Mouse (Mus musculus): ENCODE data around the gene Hic1.

Hic1 gene

DNA sequence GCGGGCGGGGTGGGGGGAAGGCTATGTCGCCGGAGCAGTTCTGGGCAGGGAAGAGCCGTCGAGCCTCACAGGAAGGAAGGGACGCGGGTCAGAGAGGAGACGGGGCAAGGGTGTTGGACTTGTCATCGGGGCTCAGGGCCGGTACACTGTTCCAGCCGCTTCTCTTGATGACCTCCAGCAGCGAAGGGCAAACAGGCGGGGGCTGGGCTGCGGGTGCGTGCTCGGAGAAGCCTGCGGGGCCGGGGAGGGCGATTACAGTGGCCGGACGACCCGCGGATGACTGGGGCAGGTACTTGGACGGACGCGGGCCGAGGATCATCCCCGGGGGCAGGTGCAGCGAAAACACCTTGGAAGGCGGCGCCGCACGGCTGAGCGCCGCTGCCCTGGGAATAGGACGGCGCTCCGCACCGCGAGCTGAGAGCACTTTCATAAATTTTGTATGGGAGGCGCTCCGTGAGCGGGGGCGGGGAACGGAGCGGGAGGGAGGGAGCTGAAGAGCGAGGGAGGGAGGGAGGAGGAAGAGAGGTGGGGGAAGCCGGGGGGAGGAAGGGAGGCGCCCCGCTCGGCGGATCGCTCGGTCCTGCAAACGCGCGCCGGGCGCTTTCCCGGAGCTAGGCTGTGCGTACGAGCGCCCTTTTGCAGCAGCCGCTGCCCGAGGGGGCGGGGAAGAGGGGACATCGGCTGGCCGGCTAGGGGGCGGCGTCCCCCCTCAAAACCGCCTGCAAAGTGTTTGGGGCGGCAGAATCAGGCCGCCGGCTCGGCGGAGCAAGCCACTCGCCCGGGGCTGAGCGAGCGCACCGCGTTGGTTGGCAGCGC, 24.1 kb upstream of the Hic1 start, which contains the start of gene Rtn4rl1:
Rtn4rl1 (plus strand) TSS at position 528 of the 816 bp plus-strand sequence.
- in situ Hi-C loops (cut with MboI, MseI): loop anchor here (5.0 to 25.0 kb wide), 4 partner anchors 34 to 1669 kb away; no protein-coding TSS in a partner anchor

DNA sequence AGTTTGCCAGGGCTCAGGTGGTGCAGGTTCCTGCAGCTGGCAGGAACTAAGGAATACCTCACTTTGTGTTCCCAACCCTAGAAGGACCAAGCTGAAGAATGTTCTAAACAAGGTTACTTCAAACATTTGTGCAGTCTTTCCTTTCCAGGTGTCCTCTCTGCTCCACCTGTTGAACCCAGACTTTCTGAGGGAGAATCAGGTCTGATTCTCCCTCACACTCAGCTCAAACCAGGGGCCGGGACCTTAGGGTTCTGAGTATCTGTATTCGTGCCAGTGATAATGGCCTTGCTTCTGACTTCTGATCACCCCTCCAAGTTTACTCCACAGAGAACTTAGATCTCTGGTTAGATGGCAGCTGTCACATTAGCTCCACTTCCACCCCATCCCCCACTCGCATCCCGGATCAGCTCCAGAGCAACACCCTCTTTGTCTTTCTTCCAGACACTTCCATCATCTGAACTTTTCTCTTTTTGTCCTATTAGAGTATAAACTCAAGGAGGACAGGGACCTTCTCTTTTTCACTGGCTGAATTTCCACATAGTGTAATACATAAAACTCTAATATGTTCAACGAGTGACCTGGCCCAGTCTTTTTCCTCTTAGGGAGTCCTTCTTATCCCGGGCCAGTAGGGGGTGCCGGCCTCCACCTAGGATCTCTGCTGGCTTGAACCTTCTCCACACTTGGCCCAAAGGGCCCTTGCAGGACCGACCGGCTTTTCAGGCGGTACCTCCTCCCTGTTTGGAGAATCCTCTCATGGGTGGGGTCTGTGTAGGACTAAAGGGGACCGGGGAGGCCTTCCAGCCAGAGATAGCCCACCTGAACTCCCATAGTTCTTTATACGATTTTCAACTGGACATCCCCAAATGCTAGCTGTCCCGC, 23.3 kb upstream of the Hic1 start:
- in situ Hi-C loops (cut with MboI, MseI): loop anchor here (5.0 to 25.0 kb wide), 4 partner anchors 35 to 1670 kb away; no protein-coding TSS in a partner anchor

DNA sequence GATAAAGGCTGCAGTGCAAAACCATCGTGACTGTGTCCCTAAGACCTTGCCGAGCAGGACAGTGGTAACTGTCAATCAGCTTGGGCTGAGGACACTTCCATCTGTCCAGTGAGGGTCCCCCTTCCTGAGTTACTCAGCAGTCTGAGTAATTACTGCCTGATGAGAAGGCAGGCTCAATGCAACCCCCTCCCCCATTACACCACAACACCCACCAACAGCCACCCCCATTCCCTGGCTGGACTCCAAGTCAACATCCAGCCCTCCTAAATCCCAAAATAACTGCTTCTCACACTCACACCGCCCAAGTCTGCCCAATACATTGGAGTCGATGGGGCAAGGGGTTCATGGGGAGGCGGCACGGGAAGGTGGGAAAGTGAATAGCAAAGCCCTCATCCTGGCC, 22.5 kb upstream of the Hic1 start:
- in situ Hi-C loops (cut with MboI, MseI): loop anchor here (5.0 to 25.0 kb wide), 4 partner anchors 35 to 1670 kb away; no protein-coding TSS in a partner anchor

DNA sequence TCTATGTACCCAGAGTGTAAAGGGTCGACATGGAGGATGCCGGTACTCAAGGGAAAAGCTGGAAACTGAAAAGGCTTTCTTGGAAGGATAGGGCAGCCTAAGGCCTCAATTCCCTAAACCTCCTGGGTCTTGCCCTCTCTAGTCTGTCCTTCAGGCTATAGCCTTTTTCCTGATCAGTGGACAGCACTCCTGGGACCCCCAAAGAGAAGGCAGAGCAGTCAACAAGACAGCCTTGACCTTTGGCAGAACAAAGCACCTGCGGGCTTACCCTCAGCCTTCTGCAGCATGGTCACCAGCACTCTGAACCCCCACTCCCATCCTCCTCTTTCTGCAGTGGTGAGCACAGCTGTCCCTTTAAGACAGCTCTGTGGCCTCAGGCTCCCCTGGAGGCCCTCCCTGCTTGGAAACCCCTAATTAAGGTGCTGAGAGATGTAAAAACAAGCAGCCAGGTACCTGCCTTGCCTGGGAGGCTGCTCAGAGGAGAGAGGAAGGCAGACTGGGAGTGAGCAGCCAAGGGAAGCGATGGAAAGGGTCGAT, 21.7 kb upstream of the Hic1 start, which contains the start of gene Dph1:
Dph1 (minus strand) TSS at position 337 of the 537 bp plus-strand sequence.
- in situ Hi-C loops (cut with MboI, MseI): loop anchor here (5.0 to 25.0 kb wide), 4 partner anchors 36 to 1671 kb away; no protein-coding TSS in a partner anchor

DNA sequence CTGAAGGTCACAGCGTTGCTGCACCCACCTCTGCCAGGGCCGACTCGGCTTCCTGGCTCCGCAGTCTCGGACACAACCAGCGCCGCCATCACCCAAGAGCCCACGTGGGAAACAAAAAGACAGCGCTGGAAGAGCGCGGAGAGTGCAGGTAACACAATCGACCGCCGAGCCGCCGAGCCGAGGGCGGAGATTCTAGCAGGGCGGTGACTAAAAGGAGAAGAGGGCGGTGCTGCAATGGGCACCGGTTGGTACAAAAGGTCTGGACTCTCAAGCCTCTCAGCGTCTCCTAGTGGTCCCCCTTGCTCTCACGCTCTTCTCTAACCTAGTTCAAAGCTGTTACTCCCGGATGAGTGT, 21.0 kb upstream of the Hic1 start:
- in situ Hi-C loops (cut with MboI, MseI): loop anchor here (5.0 to 25.0 kb wide), 4 partner anchors 37 to 1672 kb away; no protein-coding TSS in a partner anchor

DNA sequence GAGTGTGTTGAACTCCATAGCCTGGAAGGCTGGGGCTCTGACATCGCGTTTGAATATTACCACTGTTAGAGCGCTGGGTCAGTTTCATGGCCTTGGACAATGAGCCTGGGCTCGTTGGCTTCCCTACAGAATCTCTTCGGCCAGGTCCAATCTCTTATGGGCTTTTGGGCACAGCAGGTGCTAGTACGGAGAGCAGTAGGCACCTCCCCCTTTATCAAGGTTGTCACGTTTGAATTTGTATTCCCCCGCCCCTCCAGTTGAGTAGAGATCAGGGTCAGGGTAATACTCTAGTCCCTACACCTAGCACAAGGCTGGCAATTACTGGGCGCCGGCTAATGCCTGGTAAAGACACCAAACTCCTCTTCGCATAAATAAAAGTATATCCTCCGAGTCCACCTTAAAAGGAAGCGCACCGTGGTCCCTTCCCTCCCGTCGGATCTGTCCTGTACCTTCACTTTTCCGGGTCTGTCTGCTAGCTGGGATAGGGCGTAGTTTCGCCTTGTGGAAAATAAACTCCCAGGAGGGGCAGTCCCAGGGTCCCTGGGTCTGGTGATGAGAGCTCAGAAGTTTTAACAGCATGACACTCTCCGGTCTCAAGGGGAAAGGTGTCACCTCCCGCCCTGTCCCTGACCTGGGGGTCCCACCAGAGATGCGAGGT, 20.5 kb upstream of the Hic1 start:
- in situ Hi-C loops (cut with MboI, MseI): loop anchor here (5.0 to 25.0 kb wide), 5 partner anchors 37 to 1672 kb away; no protein-coding TSS in a partner anchor

DNA sequence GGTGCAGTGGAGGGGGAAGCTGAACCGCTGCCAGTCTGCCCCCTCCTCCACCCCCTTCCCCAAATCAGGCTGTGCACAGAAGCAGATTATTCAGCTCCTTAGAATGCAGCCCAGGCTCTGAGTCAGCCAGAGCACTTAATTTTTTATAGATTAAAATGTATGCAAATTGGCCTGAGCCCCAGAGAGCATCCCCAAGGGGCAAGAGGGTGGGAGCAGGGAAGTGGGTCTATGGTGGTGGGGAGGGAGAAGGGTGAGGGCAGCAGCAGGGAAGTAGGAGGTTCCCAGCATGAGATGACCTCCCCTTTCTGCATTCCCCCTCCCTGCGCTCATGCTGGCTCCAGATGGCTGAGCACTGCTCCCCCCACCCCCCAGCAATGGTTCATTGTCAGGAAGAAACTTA, 15.7 kb upstream of the Hic1 start:
- in situ Hi-C loops (cut with MboI, MseI): loop anchor here in 1 of 2 experiments (10.0 to 25.0 kb wide), 2 partner anchors 370 to 1677 kb away; no protein-coding TSS in a partner anchor

DNA sequence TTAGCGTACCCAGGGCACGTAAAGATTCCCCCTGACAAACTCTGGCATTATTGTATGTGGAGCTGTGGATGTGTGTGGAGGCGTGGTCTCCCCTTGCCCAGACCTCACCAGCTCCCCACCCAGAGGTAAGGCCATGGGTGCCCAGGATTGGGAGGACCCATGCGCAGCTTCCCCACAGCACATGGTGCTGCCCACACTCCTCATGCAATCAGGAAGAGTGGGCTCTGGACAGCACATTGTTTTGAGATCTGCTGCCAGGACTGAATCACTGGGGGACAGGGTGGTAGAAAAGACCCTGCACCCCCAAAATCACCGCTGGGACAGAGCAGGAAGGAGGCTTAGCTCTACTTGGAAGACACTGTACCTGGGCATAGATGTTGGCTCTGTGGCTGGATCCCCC, 15.3 kb upstream of the Hic1 start:
- in situ Hi-C loops (cut with MboI, MseI): loop anchor here in 1 of 2 experiments (10.0 to 25.0 kb wide), 2 partner anchors 370 to 1678 kb away; no protein-coding TSS in a partner anchor

DNA sequence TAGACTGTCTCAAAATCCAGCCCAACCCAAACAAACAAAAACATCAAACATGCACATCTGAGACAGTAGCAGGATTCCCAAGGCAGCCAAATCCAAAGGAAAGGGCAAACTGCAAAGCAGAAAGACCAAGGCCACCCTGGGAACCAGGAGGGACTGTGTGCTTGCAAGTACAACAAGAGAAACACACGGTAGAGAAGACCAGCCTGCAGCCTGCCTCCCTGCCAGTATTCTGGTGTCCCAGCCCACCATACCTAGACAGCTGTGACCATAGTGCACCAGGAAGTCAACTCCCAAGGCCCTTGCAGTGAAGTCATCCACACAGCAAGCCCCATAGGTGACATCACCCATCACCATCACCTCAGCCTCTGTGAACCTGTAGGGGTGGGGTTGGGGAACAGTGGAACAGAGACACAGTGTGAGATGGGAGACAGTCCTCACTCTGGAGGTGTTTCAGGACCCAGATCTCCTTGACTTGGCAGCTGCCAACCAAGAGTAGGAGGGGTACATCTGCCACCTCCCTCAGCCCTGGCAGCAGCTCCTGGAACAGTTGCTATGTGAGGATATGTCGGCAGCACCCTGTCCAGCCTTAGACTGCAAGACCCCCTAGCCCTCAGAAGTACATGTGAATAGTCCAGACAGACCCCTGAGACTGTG, 14.7 kb upstream of the Hic1 start:
- in situ Hi-C loops (cut with MboI, MseI): loop anchor here in 1 of 2 experiments (10.0 to 25.0 kb wide), 2 partner anchors 371 to 1678 kb away; no protein-coding TSS in a partner anchor

DNA sequence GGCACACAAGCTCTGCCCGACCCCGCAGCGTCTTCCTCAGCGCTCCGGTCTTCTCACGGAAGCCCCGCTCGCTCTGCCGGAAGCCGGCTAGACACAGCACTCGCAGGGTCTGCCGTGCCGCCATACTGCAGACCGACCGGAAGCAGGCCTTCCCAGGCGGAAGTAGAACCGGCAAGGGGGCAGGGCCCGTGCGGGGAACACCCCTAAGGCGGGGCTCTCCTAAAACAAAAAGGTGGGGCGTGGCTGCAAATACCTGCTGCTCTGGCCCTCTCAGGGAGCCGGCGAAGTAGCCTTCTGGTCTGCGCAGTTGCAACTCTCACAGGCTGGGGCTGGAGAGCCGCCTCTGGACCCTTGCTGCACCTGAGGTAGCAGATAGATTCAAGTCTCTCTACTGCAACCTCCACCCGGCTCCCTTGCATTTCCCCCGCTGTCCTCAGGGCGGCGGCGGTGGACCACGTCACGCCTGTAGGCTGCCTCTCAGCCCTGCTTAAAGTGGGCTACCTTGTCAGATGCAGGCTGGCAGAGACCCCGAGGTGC, 9.4 kb upstream of the Hic1 start, which contains the start of gene Ovca2:
Ovca2 (minus strand) TSS at position 164 of the 537 bp plus-strand sequence.
- in situ Hi-C loops (cut with MboI, MseI): loop anchor here in 1 of 2 experiments (25.0 kb wide), 1 partner anchor 1684 kb away; no protein-coding TSS in a partner anchor

DNA sequence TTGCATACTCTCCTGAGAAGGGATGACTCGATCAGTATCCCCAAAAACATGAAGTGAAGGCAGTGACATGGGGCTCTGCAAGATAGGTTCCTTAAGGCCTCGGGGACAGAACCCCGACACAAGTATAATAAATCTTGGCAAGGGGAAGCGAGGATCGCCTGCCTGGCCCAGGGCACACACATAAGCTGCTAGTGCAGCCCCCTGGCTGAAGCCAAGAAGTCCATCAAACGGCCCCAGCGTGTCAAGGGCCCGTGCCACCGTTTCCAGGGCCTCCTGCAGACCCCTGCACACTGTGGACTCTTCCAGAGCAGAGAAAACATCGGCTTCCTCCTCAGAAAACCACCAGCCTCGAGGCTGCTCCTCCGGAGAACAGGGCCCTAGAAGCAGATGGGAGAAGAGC, 8.7 kb upstream of the Hic1 start:
- in situ Hi-C loops (cut with MboI, MseI): loop anchor here in 1 of 2 experiments (25.0 kb wide), 1 partner anchor 1684 kb away; no protein-coding TSS in a partner anchor

DNA sequence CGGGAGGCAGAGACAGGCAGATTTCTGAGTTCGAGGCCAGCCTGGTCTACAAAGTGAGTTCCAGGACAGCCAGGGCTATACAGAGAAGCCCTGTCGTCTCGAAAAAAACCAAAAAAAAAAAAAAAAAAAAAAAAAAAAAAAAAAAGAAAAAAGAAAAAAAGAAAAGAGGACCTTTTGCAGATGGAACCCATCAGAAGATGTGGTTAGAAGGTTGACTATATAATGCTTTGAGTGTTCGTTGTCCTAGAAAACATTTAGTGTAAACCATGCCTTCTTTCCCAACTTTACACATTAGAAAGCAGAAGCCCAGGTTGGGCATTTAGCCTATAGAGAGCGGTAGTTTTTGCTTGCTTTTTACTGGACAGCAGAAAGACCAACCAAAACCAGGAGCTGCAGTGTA, 5.3 kb upstream of the Hic1 start:
- in situ Hi-C loops (cut with MboI, MseI): loop anchor here in 1 of 2 experiments (5.0 kb wide), 1 partner anchor 337 kb away; no protein-coding TSS in a partner anchor

DNA sequence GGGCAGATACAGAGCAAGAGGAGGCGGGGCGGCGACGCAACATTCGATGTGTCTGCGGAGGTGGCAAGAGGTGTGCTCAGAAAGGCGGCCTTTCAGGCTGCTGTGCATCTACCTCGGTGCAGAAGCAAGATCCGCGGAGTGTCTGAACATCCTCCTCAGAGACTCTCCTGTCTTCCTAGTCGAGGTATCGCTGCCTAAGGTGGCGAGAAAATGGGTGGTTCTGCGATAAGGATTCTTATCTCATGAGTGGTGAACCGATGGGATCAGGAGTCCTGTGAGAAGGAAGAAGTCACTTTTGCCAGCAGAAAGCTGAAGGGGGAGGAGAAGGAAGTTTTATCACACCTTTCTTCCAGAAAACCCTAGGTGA, 4.5 kb upstream of the Hic1 start:
- in situ Hi-C loops (cut with MboI, MseI): loop anchor here in 1 of 2 experiments (5.0 kb wide), 1 partner anchor 336 kb away; no protein-coding TSS in a partner anchor

DNA sequence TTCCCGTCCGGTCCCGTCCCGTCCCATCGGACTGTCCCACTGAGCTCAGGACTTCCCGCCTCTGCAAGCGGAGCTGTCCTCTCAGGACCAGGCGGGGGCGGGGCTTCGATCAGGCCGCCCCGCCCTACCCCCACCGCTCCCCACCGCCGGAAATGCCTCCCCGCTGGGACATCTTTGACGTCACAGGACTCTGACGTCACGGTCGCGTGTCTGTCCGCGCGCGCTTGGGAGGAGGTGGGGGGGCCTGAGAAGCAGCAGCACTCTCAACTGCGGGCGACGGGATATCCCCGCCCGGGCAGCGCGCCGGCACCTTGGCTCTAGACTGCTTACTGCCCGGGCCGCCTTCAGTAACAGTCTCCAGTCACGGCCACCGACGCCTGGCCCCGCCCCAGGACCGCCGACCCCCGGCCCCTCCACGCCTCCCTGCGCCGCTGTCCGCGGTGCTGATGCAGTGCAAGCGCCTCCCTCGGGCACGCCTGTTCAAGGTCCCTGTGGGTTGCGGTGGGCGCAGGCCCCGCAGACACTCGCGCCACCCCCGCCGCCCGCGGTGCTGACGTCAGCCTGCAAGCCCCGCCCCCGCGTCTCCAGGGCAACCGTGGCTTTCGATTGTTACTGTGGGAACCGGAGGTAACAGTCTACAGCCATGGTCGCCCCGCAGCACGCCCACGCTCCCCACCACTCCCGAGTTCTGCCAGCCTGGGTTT, 3.9 kb upstream of the Hic1 start:
- in situ Hi-C loops (cut with MboI, MseI): loop anchor here in 1 of 2 experiments (5.0 kb wide), 1 partner anchor 336 kb away; no protein-coding TSS in a partner anchor

DNA sequence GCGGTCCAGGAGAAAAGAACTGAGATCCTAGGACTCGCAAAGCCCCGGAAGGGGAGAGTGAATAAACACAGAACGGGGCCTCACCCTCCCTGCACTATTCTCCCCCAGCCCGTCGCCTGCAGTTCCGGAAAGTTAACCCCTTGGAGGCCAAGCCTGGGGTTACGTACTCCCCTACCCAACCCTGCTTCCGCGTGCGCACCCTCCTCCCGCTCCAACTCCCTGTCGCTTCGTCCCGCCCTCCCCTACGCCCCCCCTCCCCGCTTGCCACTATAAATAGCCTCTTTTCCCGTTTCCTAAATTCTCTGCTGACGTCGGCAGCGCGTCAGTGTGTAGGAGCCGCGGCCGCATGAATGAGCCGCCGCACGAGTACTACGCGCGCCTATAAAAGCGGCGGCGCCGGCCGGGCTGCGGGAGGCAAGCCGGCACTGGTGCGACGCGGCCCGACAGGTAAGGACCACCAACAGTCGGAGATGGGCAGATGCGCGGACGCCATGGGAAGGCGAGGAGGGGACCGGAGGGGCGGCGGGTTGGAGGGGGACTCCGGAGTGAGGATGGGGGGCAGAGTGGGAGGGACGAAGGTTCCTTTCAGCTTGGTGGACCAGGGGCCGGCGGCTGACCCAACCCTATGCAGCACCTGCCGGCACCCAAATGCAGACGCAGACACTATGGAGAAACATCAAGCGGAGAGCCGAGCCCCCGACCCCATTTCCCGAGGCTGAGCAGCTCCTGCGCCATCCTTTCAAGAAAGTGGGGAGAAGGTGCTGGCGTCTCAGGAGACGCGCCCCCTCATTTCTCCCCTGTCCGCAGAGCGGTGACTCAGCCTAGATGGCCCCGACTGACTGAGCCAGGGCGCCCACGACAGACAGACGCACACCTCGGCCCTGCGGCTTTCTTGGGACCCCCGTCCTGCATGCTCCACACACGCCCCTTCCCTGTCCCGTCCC, 3.1 kb upstream of the Hic1 start:
- in situ Hi-C loops (cut with MboI, MseI): loop anchor here in 1 of 2 experiments (5.0 kb wide), 1 partner anchor 335 kb away; no protein-coding TSS in a partner anchor

DNA sequence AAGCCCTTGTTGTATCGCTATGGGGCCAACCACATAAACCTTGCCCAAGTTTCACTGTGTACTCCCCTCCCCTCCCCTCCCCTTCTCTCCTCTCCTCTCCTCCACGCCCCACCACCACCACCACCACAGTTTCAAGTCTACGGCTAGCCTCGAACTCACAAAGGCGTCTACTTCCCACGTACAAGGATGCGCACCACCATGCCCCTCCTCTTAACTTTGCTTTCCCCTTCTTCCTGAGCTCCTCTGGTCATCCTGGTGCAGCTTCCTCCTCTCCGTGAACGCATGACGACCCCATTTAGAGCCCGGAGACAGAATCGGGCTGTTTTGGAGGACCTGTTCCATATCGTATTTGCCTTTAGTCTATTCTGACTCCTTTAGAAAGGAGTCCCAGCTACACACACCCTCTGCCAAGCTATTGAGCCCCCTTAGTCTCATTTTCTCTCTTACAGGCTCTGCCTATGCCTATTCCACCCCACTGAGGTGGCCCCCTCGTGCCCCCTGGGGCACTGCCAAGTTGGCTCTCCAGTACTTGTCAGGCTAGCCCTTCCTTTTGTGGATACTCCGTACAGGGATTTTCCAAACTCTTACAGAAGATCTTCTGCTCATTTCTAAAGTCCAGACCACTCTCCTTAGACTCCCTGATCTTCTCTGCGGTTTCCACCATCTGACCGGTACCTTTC, 2.0 kb upstream of the Hic1 start:
- in situ Hi-C loops (cut with MboI, MseI): loop anchor here in 1 of 2 experiments (5.0 kb wide), 1 partner anchor 334 kb away; no protein-coding TSS in a partner anchor

Data from T-helper 17 cell (primary cell).